Mouse (Mus musculus) neural tube, embryonic 11.5 days (tissue): Measurements from ENCODE around the gene Prkca. TPM values are rescaled to one million over a fixed set of nuclear protein-coding genes. Genes with fewer than 3 reads are reported as not detected.

Source experiments
- ATAC-seq: fragments of 200-750 bp; cut with Nextera tagmentation; 2 replicates; pipeline ENCODE4 v1.8.0; 2017; ENCODE audit warnings: moderate number of reproducible peaks, mild to moderate bottlenecking, moderate TSS enrichment, moderate library complexity; ENCODE audit not compliant: insufficient read depth, low FRiP score, low TSS enrichment
- DNase-seq: peaks from one replicate; pipeline ENCODE4 v3.0.0-alpha.2; 2015; ENCODE audit warnings: low spot score
- H3K27ac ChIP-seq: fragments of 300-500 bp; sonication (generic); 2 replicates; pipeline ENCODE4 v1.5.1; 2014; ENCODE audit warnings: low read depth, mild to moderate bottlenecking, low read length
- H3K27me3 ChIP-seq: fragments of 300-500 bp; sonication (generic); 2 replicates; pipeline ENCODE4 v1.6.1; 2014; ENCODE audit warnings: mild to moderate bottlenecking, low read length, mixed read lengths; ENCODE audit not compliant: control insufficient read depth, insufficient read depth
- H3K36me3 ChIP-seq: fragments of 300-500 bp; sonication (generic); 2 replicates; pipeline ENCODE4 v1.6.1; 2014; ENCODE audit warnings: mild to moderate bottlenecking, low read length, moderate library complexity, mixed read lengths; ENCODE audit not compliant: control insufficient read depth, insufficient read depth
- H3K4me1 ChIP-seq: fragments of 300-500 bp; sonication (generic); 2 replicates; pipeline ENCODE4 v1.6.1; 2014; ENCODE audit warnings: low read length, mixed read lengths; ENCODE audit not compliant: control insufficient read depth, insufficient read depth
- H3K4me2 ChIP-seq: fragments of 300-500 bp; sonication (generic); 2 replicates; pipeline ENCODE4 v1.6.1; 2014; ENCODE audit warnings: low read depth, mild to moderate bottlenecking, moderate library complexity
- H3K4me3 ChIP-seq: fragments of 300-500 bp; sonication (generic); 2 replicates; pipeline ENCODE4 v1.5.1; 2014; ENCODE audit warnings: low read depth, low read length
- H3K9ac ChIP-seq: fragments of 300-500 bp; sonication (generic); 2 replicates; pipeline ENCODE4 v1.6.1; 2014; ENCODE audit warnings: mild to moderate bottlenecking, low read length
- H3K9me3 ChIP-seq: fragments of 300-500 bp; sonication (generic); 2 replicates; pipeline ENCODE4 v1.6.1; 2016; ENCODE audit warnings: low read length; ENCODE audit not compliant: control insufficient read depth
- WGBS: fragments of 180-500 bp; shearing (Covaris S2); extraction: QIAGEN DNeasy Blood & Tissue Kit; methylation state at CpG from one replicate; pipeline ENCODE4 v1.1.7; 2014; 5-methylcytosine and 5-hydroxymethylcytosine counted together
- polyA plus RNA-seq: library from polyadenylated mRNA; unstranded; fragments of >200 nt; fragmentation: Nextera tagmentation; extraction: Ambion mirVana; gene quantifications from 2 replicates; pipeline ENCODE4 v1.2.1, GENCODE M21; 2014

The Prkca gene
- polyA plus RNA-seq, 1 experiment from 2014 or later, result 7.7 TPM

- H3K4me2 ChIP-seq, result no peak overlapping the region
- 66% methylated on average over 11 of the region's 11 CpGs for WGBS
- no peaks in the 10 kb centered on the region for H3K27me3 ChIP-seq
- DNase-seq (no peak), ATAC-seq (no peak)
- no peaks in the 10 kb centered on the region for H3K36me3 ChIP-seq
- no peaks in the 10 kb centered on the region for H3K4me1 ChIP-seq
- no peak overlapping the region for H3K4me3 ChIP-seq
- H3K9me3 ChIP-seq, result no peaks in the 10 kb centered on the region
- H3K9ac ChIP-seq, result no peak overlapping the region
- no peak overlapping the region for H3K27ac ChIP-seq
Measured at GRCm38 (mm10) chr11:107992500-107992899, 351.2 kb downstream of the Prkca start.

- no peaks in the 10 kb centered on the region for H3K27me3 ChIP-seq
- ATAC-seq (no peak), DNase-seq (no peak)
- H3K4me1 ChIP-seq, result no peaks in the 10 kb centered on the region
- no peak overlapping the region for H3K27ac ChIP-seq
- no peak overlapping the region for H3K4me2 ChIP-seq
- peak overlapping the region; percentile 18; the same call in 1 of the 2 replicates for H3K9ac ChIP-seq
- H3K4me3 ChIP-seq, result no peak overlapping the region
- 73% methylated on average over 7 of the region's 7 CpGs for WGBS
- no peaks in the 10 kb centered on the region for H3K9me3 ChIP-seq
- no peaks in the 10 kb centered on the region for H3K36me3 ChIP-seq
Measured at GRCm38 (mm10) chr11:107991990-107992389, 351.7 kb downstream of the Prkca start.

- 86% methylated on average over 6 of the region's 6 CpGs for WGBS
- Histone ChIP-seq H3K4me2 (no peak overlapping the region), H3K4me1 (no peaks in the 10 kb centered on the region), H3K9ac (no peak overlapping the region), H3K4me3 (no peak overlapping the region), H3K27ac (no peak overlapping the region), H3K9me3 (no peaks in the 10 kb centered on the region), H3K36me3 (no peaks in the 10 kb centered on the region), H3K27me3 (no peaks in the 10 kb centered on the region)
- DNase-seq (no peak), ATAC-seq (no peak)
Measured at GRCm38 (mm10) chr11:107989241-107989640, 354.5 kb downstream of the Prkca start.

GRCm38 (mm10) chr11:107985941-107986340 is 357.8 kb downstream of the Prkca start:
- H3K27me3 ChIP-seq, result no peaks in the 10 kb centered on the region

GRCm38 (mm10) chr11:107983883-107984282 is 359.8 kb downstream of the Prkca start:
- H3K27me3 ChIP-seq, result no peaks in the 10 kb centered on the region
- H3K4me1 ChIP-seq, result peaks cover 10% of the 10 kb centered on the region; the same call in 1 of the 2 replicates
- no peak overlapping the region for H3K9ac ChIP-seq
- no peak for DNase-seq
- H3K4me3 ChIP-seq, result no peak overlapping the region
- H3K36me3 ChIP-seq, result no peaks in the 10 kb centered on the region
- no peak overlapping the region for H3K4me2 ChIP-seq
- H3K27ac ChIP-seq, result no peak overlapping the region
- ATAC-seq, result no peak
- WGBS, result 85% methylated on average over 12 of the region's 12 CpGs
- H3K9me3 ChIP-seq, result no peaks in the 10 kb centered on the region

More at GRCm38 (mm10) chr11:107985941-107986340, 357.8 kb downstream of the Prkca start:
- Histone ChIP-seq H3K36me3 (no peaks in the 10 kb centered on the region), H3K4me1 (no peaks in the 10 kb centered on the region; the same call in 1 of the 2 replicates), H3K9me3 (no peaks in the 10 kb centered on the region), H3K27ac (no peak overlapping the region), H3K4me2 (no peak overlapping the region), H3K9ac (no peak overlapping the region), H3K4me3 (no peak overlapping the region)
- WGBS, result 91% methylated on average over 3 of the region's 3 CpGs
- ATAC-seq (no peak), DNase-seq (no peak)

- H3K27ac ChIP-seq, result no peak overlapping the region
- H3K9ac ChIP-seq, result no peak overlapping the region
- 59% methylated on average over 5 of the region's 5 CpGs for WGBS
- no peaks in the 10 kb centered on the region for H3K27me3 ChIP-seq
- H3K36me3 ChIP-seq, result no peaks in the 10 kb centered on the region
- no peaks in the 10 kb centered on the region for H3K9me3 ChIP-seq
- DNase-seq (no peak), ATAC-seq (no peak)
- H3K4me1 ChIP-seq, result peaks cover 10% of the 10 kb centered on the region; the same call in 1 of the 2 replicates
- no peak overlapping the region for H3K4me3 ChIP-seq
- H3K4me2 ChIP-seq, result no peak overlapping the region
Measured at GRCm38 (mm10) chr11:107983224-107983623, 360.5 kb downstream of the Prkca start.

- Histone ChIP-seq H3K4me1 (peaks cover 10% of the 10 kb centered on the region; the same call in 1 of the 2 replicates), H3K36me3 (no peaks in the 10 kb centered on the region), H3K27me3 (no peaks in the 10 kb centered on the region), H3K9me3 (no peaks in the 10 kb centered on the region), H3K9ac (no peak overlapping the region), H3K4me2 (peak overlapping the region; percentile 3; the same call in 1 of the 2 replicates), H3K27ac (no peak overlapping the region), H3K4me3 (no peak overlapping the region)
- DNase-seq (peak; percentile 83), ATAC-seq (peak; percentile 36; the same call in 1 of the 2 replicates)
- WGBS, result 19% methylated on average over 16 of the region's 16 CpGs
Measured at GRCm38 (mm10) chr11:107982225-107982896, 361.4 kb downstream of the Prkca start.

GRCm38 (mm10) chr11:107979497-107980174 is 364.1 kb downstream of the Prkca start:
- 38% methylated on average over 22 of the region's 22 CpGs for WGBS
- Histone ChIP-seq H3K4me2 (no peak overlapping the region), H3K36me3 (no peaks in the 10 kb centered on the region), H3K4me3 (no peak overlapping the region), H3K9me3 (no peaks in the 10 kb centered on the region), H3K9ac (no peak overlapping the region), H3K27ac (no peak overlapping the region), H3K4me1 (peaks cover 10% of the 10 kb centered on the region; the same call in 1 of the 2 replicates), H3K27me3 (no peaks in the 10 kb centered on the region)
- DNase-seq (no peak), ATAC-seq (peak; percentile 27; the same call in 1 of the 2 replicates)
